Mouse (Mus musculus) embryonic facial prominence, embryonic 15.5 days (tissue): ENCODE results near the gene Traf1. TPM values are rescaled to one million over a fixed set of nuclear protein-coding genes. Genes with fewer than 3 reads are reported as not detected.
A peak's percentile ranks its signal among the peaks of the same experiment; 100 is the strongest.

Experiments
- ATAC-seq: fragments of 200-750 bp; cut with Nextera tagmentation; 2 replicates; pipeline ENCODE4 v1.8.0; 2017; ENCODE audit warnings: low read depth, moderate TSS enrichment; ENCODE audit not compliant: insufficient number of reproducible peaks, low FRiP score, low TSS enrichment
- H3K27ac ChIP-seq: fragments of 300-500 bp; sonication (generic); replicated peaks from 2 replicates; pipeline ENCODE4 v1.5.1; 2015; ENCODE audit warnings: mild to moderate bottlenecking, inconsistent platforms
- H3K27me3 ChIP-seq: fragments of 300-500 bp; sonication (generic); 2 replicates; pipeline ENCODE4 v1.6.1; 2015; ENCODE audit warnings: inconsistent platforms
- H3K36me3 ChIP-seq: fragments of 300-500 bp; sonication (generic); 2 replicates; pipeline ENCODE4 v1.6.1; 2015; ENCODE audit warnings: mild to moderate bottlenecking, inconsistent platforms
- H3K4me1 ChIP-seq: fragments of 300-500 bp; sonication (generic); 2 replicates; pipeline ENCODE4 v1.6.1; 2015; ENCODE audit warnings: inconsistent platforms
- H3K4me2 ChIP-seq: fragments of 300-500 bp; sonication (generic); replicated peaks from 2 replicates; pipeline ENCODE4 v1.6.1; 2015; ENCODE audit warnings: mild to moderate bottlenecking, inconsistent platforms
- H3K4me3 ChIP-seq: fragments of 300-500 bp; sonication (generic); replicated peaks from 2 replicates; pipeline ENCODE4 v1.5.1; 2015; ENCODE audit warnings: mild to moderate bottlenecking, inconsistent platforms
- H3K9ac ChIP-seq: fragments of 300-500 bp; sonication (generic); 2 replicates; pipeline ENCODE4 v1.6.1; 2015; ENCODE audit warnings: inconsistent platforms
- H3K9me3 ChIP-seq: fragments of 300-500 bp; sonication (generic); replicated peaks from 2 replicates; pipeline ENCODE4 v1.6.1; 2016; ENCODE audit warnings: inconsistent platforms
- WGBS: fragments of 180-500 bp; shearing (Covaris S2); methylation state at CpG from one replicate; pipeline ENCODE4 v1.1.7; 2015; 5-methylcytosine and 5-hydroxymethylcytosine counted together
- polyA plus RNA-seq: library from polyadenylated mRNA; unstranded; fragments of >200 nt; fragmentation: Nextera tagmentation; extraction: Ambion mirVana; gene quantifications from 2 replicates; pipeline ENCODE4 v1.2.1, GENCODE M21; 2015

Traf1 gene
- polyA plus RNA-seq, 1 experiment from 2014 or later: 5.9 TPM

DNA sequence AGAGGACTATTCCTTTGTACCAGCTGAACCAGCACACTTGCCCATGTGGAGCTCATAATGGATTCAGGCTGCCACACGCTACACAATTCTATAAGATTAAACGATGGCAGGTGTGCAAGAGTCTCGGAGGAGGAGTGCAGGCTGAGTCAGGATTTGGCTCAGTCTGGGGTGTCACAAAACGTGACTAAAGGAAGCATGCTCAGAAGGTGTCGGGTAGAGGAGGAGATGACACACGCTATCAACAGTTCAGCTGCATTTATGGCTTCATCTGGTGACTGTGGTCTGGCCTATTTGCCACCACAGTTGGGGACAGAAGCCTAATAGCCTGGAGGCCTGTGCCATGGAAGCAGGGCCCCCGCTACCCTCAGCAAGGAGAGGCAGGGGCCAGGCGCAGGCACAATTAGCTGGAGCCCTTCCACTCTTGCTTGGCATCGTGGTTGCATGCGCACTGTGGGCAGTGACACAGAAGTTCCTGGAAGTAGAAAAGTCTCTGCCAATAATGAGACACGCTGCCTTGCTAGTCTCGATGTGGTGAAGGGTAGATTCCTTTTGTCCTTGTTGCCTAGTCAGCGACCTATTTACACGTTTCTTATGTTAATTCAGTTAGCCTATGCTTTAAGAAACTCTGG lies 20.6 kb upstream of the Traf1 start:
- Histone ChIP-seq H3K27me3 (no peaks in the 10 kb centered on the region), H3K27ac (peak overlapping the region; percentile 66), H3K9ac (no peak overlapping the region), H3K4me2 (no peak overlapping the region), H3K9me3 (no peaks in the 10 kb centered on the region), H3K4me1 (peaks cover 30% of the 10 kb centered on the region), H3K36me3 (no peaks in the 10 kb centered on the region), H3K4me3 (no peak overlapping the region)
- WGBS: 40% methylated on average over 14 of the region's 14 CpGs
- 0 out of 2 replicates have a peak, but pooled peaks have one; percentile 15 for ATAC-seq

- Histone ChIP-seq H3K9ac (no peak overlapping the region), H3K4me2 (no peak overlapping the region), H3K27ac (no peak overlapping the region), H3K9me3 (no peaks in the 10 kb centered on the region), H3K36me3 (no peaks in the 10 kb centered on the region), H3K4me1 (peaks cover 33% of the 10 kb centered on the region), H3K4me3 (no peak overlapping the region), H3K27me3 (no peaks in the 10 kb centered on the region)
- ATAC-seq: no peak
- 67% methylated on average over 3 of the region's 3 CpGs for WGBS
Measured at GRCm38 (mm10) chr2:34979459-34980011, 18.0 kb upstream of the Traf1 start.

DNA sequence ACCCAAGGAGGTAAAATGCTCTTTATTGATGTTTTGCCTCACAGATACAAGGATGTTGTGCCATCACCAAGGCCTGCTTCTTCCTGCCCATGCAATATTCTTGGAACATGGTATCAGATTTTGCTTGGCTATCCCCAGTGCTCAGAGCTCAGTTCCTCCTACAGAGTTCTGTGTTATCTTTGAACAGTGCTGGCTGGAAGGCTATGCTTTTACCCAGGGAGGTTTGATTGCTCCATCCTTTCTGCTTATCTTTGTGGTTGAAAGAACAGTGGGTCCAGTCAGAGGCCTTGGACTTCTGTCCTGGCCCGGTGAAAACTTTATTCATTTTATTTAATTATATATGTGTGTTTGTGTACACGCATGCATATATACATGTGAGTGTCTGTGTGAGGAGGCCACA lies 16.7 kb upstream of the Traf1 start:
- H3K9me3 ChIP-seq: no peaks in the 10 kb centered on the region
- no peaks in the 10 kb centered on the region for H3K27me3 ChIP-seq
- no peaks in the 10 kb centered on the region for H3K36me3 ChIP-seq
- WGBS: 93% methylated on average over 2 of the region's 2 CpGs
- no peak overlapping the region for H3K9ac ChIP-seq
- no peak overlapping the region for H3K27ac ChIP-seq
- ATAC-seq: no peak
- H3K4me3 ChIP-seq: no peak overlapping the region
- H3K4me2 ChIP-seq: no peak overlapping the region
- peaks cover 26% of the 10 kb centered on the region for H3K4me1 ChIP-seq

GRCm38 (mm10) chr2:34976945-34977658 lies 15.5 kb upstream of the Traf1 start:
- ATAC-seq: no peak

DNA sequence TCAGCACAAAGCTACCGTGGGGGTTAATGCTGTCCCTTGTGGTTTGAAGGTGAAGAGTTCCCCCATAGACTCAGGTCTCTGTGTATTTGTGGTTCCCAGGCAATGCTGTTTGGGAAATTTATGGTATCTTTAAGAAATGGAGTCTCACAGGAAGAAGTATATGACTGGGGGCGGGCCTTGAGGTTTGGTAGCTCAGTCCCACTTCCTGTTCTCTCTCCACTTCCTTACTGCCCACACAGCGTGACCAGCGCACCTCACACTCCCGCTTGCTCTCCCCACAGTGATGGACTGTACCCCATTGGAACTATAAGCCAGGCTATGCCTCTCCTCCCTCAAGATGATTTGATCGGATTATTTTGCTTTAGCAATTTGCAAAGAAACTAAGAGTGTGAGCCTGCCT lies 14.9 kb upstream of the Traf1 start:
- H3K4me1 ChIP-seq: peaks cover 8% of the 10 kb centered on the region
- WGBS: 90% methylated on average over 6 of the region's 6 CpGs
- no peaks in the 10 kb centered on the region for H3K9me3 ChIP-seq
- H3K4me2 ChIP-seq: no peak overlapping the region
- no peak overlapping the region for H3K9ac ChIP-seq
- H3K4me3 ChIP-seq: no peak overlapping the region
- ATAC-seq: no peak
- H3K36me3 ChIP-seq: no peaks in the 10 kb centered on the region
- H3K27ac ChIP-seq: no peak overlapping the region
- no peaks in the 10 kb centered on the region for H3K27me3 ChIP-seq

More at GRCm38 (mm10) chr2:34976945-34977658, 15.5 kb upstream of the Traf1 start:
- no peak overlapping the region for H3K4me3 ChIP-seq
- H3K9ac ChIP-seq: no peak overlapping the region
- H3K27me3 ChIP-seq: no peaks in the 10 kb centered on the region
- 82% methylated on average over 8 of the region's 8 CpGs for WGBS
- H3K27ac ChIP-seq: no peak overlapping the region
- peaks cover 15% of the 10 kb centered on the region for H3K4me1 ChIP-seq
- H3K4me2 ChIP-seq: no peak overlapping the region
- no peaks in the 10 kb centered on the region for H3K36me3 ChIP-seq
- no peaks in the 10 kb centered on the region for H3K9me3 ChIP-seq

GRCm38 (mm10) chr2:34973087-34973486 lies 11.5 kb upstream of the Traf1 start:
- WGBS: 75% methylated on average over 8 of the region's 8 CpGs
- no peak overlapping the region for H3K4me2 ChIP-seq
- H3K4me1 ChIP-seq: peaks cover 16% of the 10 kb centered on the region
- H3K27me3 ChIP-seq: no peaks in the 10 kb centered on the region
- H3K9me3 ChIP-seq: no peaks in the 10 kb centered on the region
- no peaks in the 10 kb centered on the region for H3K36me3 ChIP-seq
- no peak for ATAC-seq
- H3K27ac ChIP-seq: no peak overlapping the region
- no peak overlapping the region for H3K4me3 ChIP-seq
- H3K9ac ChIP-seq: no peak overlapping the region

- Histone ChIP-seq H3K4me2 (no peak overlapping the region), H3K4me1 (peaks cover 13% of the 10 kb centered on the region), H3K27ac (no peak overlapping the region), H3K36me3 (no peaks in the 10 kb centered on the region), H3K27me3 (no peaks in the 10 kb centered on the region), H3K4me3 (no peak overlapping the region), H3K9ac (no peak overlapping the region), H3K9me3 (no peaks in the 10 kb centered on the region)
- 74% methylated on average over 11 of the region's 11 CpGs for WGBS
- no peak for ATAC-seq
Measured at GRCm38 (mm10) chr2:34971080-34971888, 9.7 kb upstream of the Traf1 start.

DNA sequence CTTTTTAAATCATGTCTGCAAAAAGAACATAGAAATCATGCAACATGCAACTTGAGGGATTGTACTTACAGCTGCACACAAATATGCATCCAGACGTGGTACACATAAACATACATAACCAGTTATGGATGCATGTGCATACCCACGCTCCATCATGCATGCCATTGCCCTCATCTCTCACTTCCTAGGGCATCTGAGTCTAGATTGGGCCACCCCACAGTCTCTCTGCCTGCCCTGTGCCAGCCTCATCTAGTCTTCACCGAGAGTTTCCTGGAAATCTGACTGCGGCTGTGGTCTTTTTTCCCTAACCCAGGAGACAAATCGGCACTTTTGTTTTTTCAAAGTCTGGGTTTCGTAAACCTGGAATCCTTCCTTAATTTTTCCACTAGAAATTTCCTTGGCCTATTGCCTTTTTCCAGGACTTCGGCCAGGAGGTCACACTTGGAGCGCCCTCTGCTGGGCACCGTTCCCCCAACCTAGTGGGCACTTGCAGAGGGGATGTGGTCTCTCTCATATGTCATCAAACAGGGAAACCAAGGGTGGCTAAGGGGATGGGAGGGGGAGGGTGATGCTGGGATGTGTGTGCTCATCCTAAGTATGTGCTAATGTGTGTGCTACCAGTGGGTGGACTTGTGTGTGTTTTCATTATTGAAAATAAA lies 8.6 kb upstream of the Traf1 start:
- H3K9me3 ChIP-seq: no peaks in the 10 kb centered on the region
- 26% methylated on average over 9 of the region's 9 CpGs for WGBS
- no peaks in the 10 kb centered on the region for H3K27me3 ChIP-seq
- H3K9ac ChIP-seq: no peak overlapping the region
- H3K36me3 ChIP-seq: no peaks in the 10 kb centered on the region
- 0 out of 2 replicates have a peak overlapping the region, but pooled peaks have one; percentile 19 for H3K4me2 ChIP-seq
- no peak for ATAC-seq
- H3K4me3 ChIP-seq: no peak overlapping the region
- H3K27ac ChIP-seq: no peak overlapping the region
- H3K4me1 ChIP-seq: peaks cover 19% of the 10 kb centered on the region

- ATAC-seq: no peak
Measured at GRCm38 (mm10) chr2:34969166-34969565, 7.6 kb upstream of the Traf1 start.

GRCm38 (mm10) chr2:34966243-34966934 lies 4.8 kb upstream of the Traf1 start:
- Histone ChIP-seq H3K27me3 (no peaks in the 10 kb centered on the region), H3K4me2 (no peak overlapping the region), H3K4me3 (no peak overlapping the region), H3K9ac (no peak overlapping the region), H3K27ac (no peak overlapping the region), H3K9me3 (no peaks in the 10 kb centered on the region), H3K4me1 (peaks cover 23% of the 10 kb centered on the region), H3K36me3 (no peaks in the 10 kb centered on the region)
- no peak for ATAC-seq
- 87% methylated on average over 8 of the region's 8 CpGs for WGBS

More at GRCm38 (mm10) chr2:34969166-34969565, 7.6 kb upstream of the Traf1 start:
- H3K36me3 ChIP-seq: no peaks in the 10 kb centered on the region
- no peak overlapping the region for H3K9ac ChIP-seq
- no peak overlapping the region for H3K4me2 ChIP-seq
- no peak overlapping the region for H3K27ac ChIP-seq
- H3K4me1 ChIP-seq: peaks cover 19% of the 10 kb centered on the region
- H3K27me3 ChIP-seq: no peaks in the 10 kb centered on the region
- WGBS: 50% methylated on average over 7 of the region's 7 CpGs
- H3K9me3 ChIP-seq: no peaks in the 10 kb centered on the region
- H3K4me3 ChIP-seq: no peak overlapping the region
